Mouse (Mus musculus) midbrain, embryonic 15.5 days (tissue): ENCODE measurements around the gene Ankrd9. TPM values are rescaled to one million over a fixed set of nuclear protein-coding genes. Genes with fewer than 3 reads are reported as not detected.

ENCODE experiments used
- ATAC-seq: fragments of 200-750 bp; cut with Nextera tagmentation; replicated peaks from 2 replicates; pipeline ENCODE4 v1.8.0; 2017; ENCODE audit warnings: moderate TSS enrichment
- H3K27ac ChIP-seq: fragments of 300-500 bp; sonication (generic); 2 replicates; pipeline ENCODE4 v1.5.1; 2015; ENCODE audit warnings: mild to moderate bottlenecking, inconsistent platforms
- H3K27me3 ChIP-seq: fragments of 300-500 bp; sonication (generic); replicated peaks from 2 replicates; pipeline ENCODE4 v1.6.1; 2015; ENCODE audit warnings: inconsistent platforms
- H3K36me3 ChIP-seq: fragments of 300-500 bp; sonication (generic); replicated peaks from 2 replicates; pipeline ENCODE4 v1.6.1; 2015; ENCODE audit warnings: inconsistent platforms
- H3K4me1 ChIP-seq: fragments of 300-500 bp; sonication (generic); 2 replicates; pipeline ENCODE4 v1.6.1; 2015; ENCODE audit warnings: inconsistent platforms
- H3K4me2 ChIP-seq: fragments of 300-500 bp; sonication (generic); 2 replicates; pipeline ENCODE4 v1.6.1; 2015; ENCODE audit warnings: inconsistent platforms, mild to moderate bottlenecking, moderate library complexity
- H3K4me3 ChIP-seq: fragments of 300-500 bp; sonication (generic); 2 replicates; pipeline ENCODE4 v1.5.1; 2015; ENCODE audit warnings: mild to moderate bottlenecking, inconsistent platforms
- H3K9ac ChIP-seq: fragments of 300-500 bp; sonication (generic); 2 replicates; pipeline ENCODE4 v1.6.1; 2015; ENCODE audit warnings: mild to moderate bottlenecking, inconsistent platforms
- H3K9me3 ChIP-seq: fragments of 300-500 bp; sonication (generic); 2 replicates; pipeline ENCODE4 v1.6.1; 2016; ENCODE audit warnings: inconsistent platforms
- WGBS: fragments of 180-500 bp; shearing (Covaris S2); methylation state at CpG from one replicate; pipeline ENCODE4 v1.1.7; 2015; ENCODE audit warnings: mixed read lengths; 5-methylcytosine and 5-hydroxymethylcytosine counted together
- polyA plus RNA-seq: library from polyadenylated mRNA; unstranded; fragments of >200 nt; fragmentation: Nextera tagmentation; extraction: Ambion mirVana; gene quantifications from 2 replicates; pipeline ENCODE4 v1.2.1, GENCODE M21; 2015

The Ankrd9 gene
- polyA plus RNA-seq, 1 experiment from 2014 or later, result 8.3 TPM

- Histone ChIP-seq H3K9ac (no peak overlapping the region), H3K36me3 (peaks cover 15% of the 10 kb centered on the region; the same call in 1 of the 2 replicates), H3K4me2 (no peak overlapping the region), H3K4me3 (no peak overlapping the region), H3K4me1 (peaks cover 11% of the 10 kb centered on the region), H3K27me3 (no peaks in the 10 kb centered on the region), H3K9me3 (no peaks in the 10 kb centered on the region), H3K27ac (no peak overlapping the region)
- WGBS, result 93% methylated on average over 7 of the region's 7 CpGs
- ATAC-seq, result no peak
Measured at GRCm38 (mm10) chr12:110974295-110974694, 4.5 kb downstream of the Ankrd9 start.

GRCm38 (mm10) chr12:110973829-110974228 is 5.0 kb downstream of the Ankrd9 start:
- 94% methylated on average over 4 of the region's 4 CpGs for WGBS
- Histone ChIP-seq H3K4me1 (peaks cover 8% of the 10 kb centered on the region), H3K4me3 (no peak overlapping the region), H3K36me3 (peaks cover 20% of the 10 kb centered on the region; the same call in 1 of the 2 replicates), H3K9me3 (no peaks in the 10 kb centered on the region), H3K27ac (no peak overlapping the region), H3K27me3 (no peaks in the 10 kb centered on the region), H3K9ac (no peak overlapping the region), H3K4me2 (no peak overlapping the region)
- ATAC-seq, result no peak

- ATAC-seq, result no peak
- Histone ChIP-seq H3K27me3 (no peaks in the 10 kb centered on the region), H3K4me3 (no peak overlapping the region), H3K27ac (no peak overlapping the region), H3K4me2 (no peak overlapping the region), H3K9me3 (no peaks in the 10 kb centered on the region), H3K4me1 (no peaks in the 10 kb centered on the region), H3K9ac (no peak overlapping the region), H3K36me3 (peaks cover 29% of the 10 kb centered on the region; the same call in 1 of the 2 replicates)
- 92% methylated on average over 5 of the region's 5 CpGs for WGBS
Measured at GRCm38 (mm10) chr12:110971972-110972371, 6.9 kb downstream of the Ankrd9 start.

- no peaks in the 10 kb centered on the region for H3K9me3 ChIP-seq
- H3K9ac ChIP-seq, result no peak overlapping the region
- no peak overlapping the region for H3K4me2 ChIP-seq
- H3K36me3 ChIP-seq, result peaks cover 29% of the 10 kb centered on the region; the same call in 1 of the 2 replicates
- H3K4me1 ChIP-seq, result no peaks in the 10 kb centered on the region
- no peak overlapping the region for H3K4me3 ChIP-seq
- H3K27ac ChIP-seq, result no peak overlapping the region
- 96% methylated on average over 5 of the region's 5 CpGs for WGBS
- no peaks in the 10 kb centered on the region for H3K27me3 ChIP-seq
- ATAC-seq, result no peak
Measured at GRCm38 (mm10) chr12:110970408-110970807, 8.4 kb downstream of the Ankrd9 start.

- Histone ChIP-seq H3K27ac (no peak overlapping the region), H3K9me3 (no peaks in the 10 kb centered on the region), H3K9ac (no peak overlapping the region), H3K4me3 (no peak overlapping the region), H3K4me2 (no peak overlapping the region), H3K36me3 (peaks cover 29% of the 10 kb centered on the region; the same call in 1 of the 2 replicates), H3K4me1 (no peaks in the 10 kb centered on the region), H3K27me3 (no peaks in the 10 kb centered on the region)
- ATAC-seq, result no peak
- 94% methylated on average over 2 of the region's 2 CpGs for WGBS
Measured at GRCm38 (mm10) chr12:110967146-110967545, 11.7 kb downstream of the Ankrd9 start.

- 86% methylated on average over 4 of the region's 4 CpGs for WGBS
- H3K9me3 ChIP-seq, result no peaks in the 10 kb centered on the region
- H3K4me3 ChIP-seq, result no peak overlapping the region
- peaks cover 27% of the 10 kb centered on the region; the same call in 1 of the 2 replicates for H3K36me3 ChIP-seq
- H3K4me2 ChIP-seq, result no peak overlapping the region
- H3K9ac ChIP-seq, result no peak overlapping the region
- no peak for ATAC-seq
- H3K27me3 ChIP-seq, result no peaks in the 10 kb centered on the region
- no peak overlapping the region for H3K27ac ChIP-seq
- no peaks in the 10 kb centered on the region for H3K4me1 ChIP-seq
Measured at GRCm38 (mm10) chr12:110966079-110966478, 12.8 kb downstream of the Ankrd9 start.

GRCm38 (mm10) chr12:110965500-110965899 is 13.3 kb downstream of the Ankrd9 start:
- Histone ChIP-seq H3K4me2 (no peak overlapping the region), H3K4me3 (no peak overlapping the region), H3K9ac (no peak overlapping the region), H3K4me1 (no peaks in the 10 kb centered on the region), H3K36me3 (peaks cover 21% of the 10 kb centered on the region; the same call in 1 of the 2 replicates), H3K27me3 (no peaks in the 10 kb centered on the region), H3K27ac (no peak overlapping the region), H3K9me3 (no peaks in the 10 kb centered on the region)
- 92% methylated on average over 3 of the region's 3 CpGs for whole genome bisulfite sequencing
- no peak for ATAC-seq

GRCm38 (mm10) chr12:110961973-110962372 is 16.9 kb downstream of the Ankrd9 start:
- Histone ChIP-seq H3K4me3 (no peak overlapping the region), H3K4me2 (no peak overlapping the region), H3K27me3 (no peaks in the 10 kb centered on the region), H3K4me1 (no peaks in the 10 kb centered on the region), H3K9me3 (no peaks in the 10 kb centered on the region), H3K27ac (no peak overlapping the region), H3K36me3 (no peaks in the 10 kb centered on the region), H3K9ac (no peak overlapping the region)
- no peak for ATAC-seq
- 83% methylated on average over 2 of the region's 2 CpGs for WGBS

GRCm38 (mm10) chr12:110954351-110954991 is 24.4 kb downstream of the Ankrd9 start:
- H3K9ac ChIP-seq, result no peak overlapping the region
- no peak for ATAC-seq

GRCm38 (mm10) chr12:110953900-110954299 is 24.9 kb downstream of the Ankrd9 start:
- ATAC-seq, result no peak
- H3K27me3 ChIP-seq, result no peaks in the 10 kb centered on the region
- H3K4me2 ChIP-seq, result no peak overlapping the region
- H3K9ac ChIP-seq, result no peak overlapping the region
- 97% methylated on average over 2 of the region's 2 CpGs for whole genome bisulfite sequencing
- no peak overlapping the region for H3K27ac ChIP-seq
- peaks cover 14% of the 10 kb centered on the region; the same call in 1 of the 2 replicates for H3K36me3 ChIP-seq
- H3K4me1 ChIP-seq, result no peaks in the 10 kb centered on the region
- no peak overlapping the region for H3K4me3 ChIP-seq
- H3K9me3 ChIP-seq, result no peaks in the 10 kb centered on the region

More at GRCm38 (mm10) chr12:110954351-110954991, 24.4 kb downstream of the Ankrd9 start:
- Histone ChIP-seq H3K36me3 (peaks cover 10% of the 10 kb centered on the region; the same call in 1 of the 2 replicates), H3K4me3 (no peak overlapping the region), H3K4me1 (no peaks in the 10 kb centered on the region), H3K27ac (no peak overlapping the region), H3K9me3 (no peaks in the 10 kb centered on the region), H3K27me3 (no peaks in the 10 kb centered on the region), H3K4me2 (no peak overlapping the region)
- WGBS, result 90% methylated on average over 4 of the region's 4 CpGs

- no peaks in the 10 kb centered on the region for H3K27me3 ChIP-seq
- no peaks in the 10 kb centered on the region for H3K9me3 ChIP-seq
- WGBS, result 92% methylated on average over 3 of the region's 3 CpGs
- peaks cover 17% of the 10 kb centered on the region; the same call in 1 of the 2 replicates for H3K36me3 ChIP-seq
- H3K9ac ChIP-seq, result no peak overlapping the region
- no peak for ATAC-seq
- no peak overlapping the region for H3K27ac ChIP-seq
- H3K4me2 ChIP-seq, result no peak overlapping the region
- no peak overlapping the region for H3K4me3 ChIP-seq
- no peaks in the 10 kb centered on the region for H3K4me1 ChIP-seq
Measured at GRCm38 (mm10) chr12:110953443-110953842, 25.4 kb downstream of the Ankrd9 start.

- no peaks in the 10 kb centered on the region for H3K9me3 ChIP-seq
- H3K27ac ChIP-seq, result no peak overlapping the region
- ATAC-seq, result no peak
- no peaks in the 10 kb centered on the region for H3K4me1 ChIP-seq
- peaks cover 22% of the 10 kb centered on the region; the same call in 1 of the 2 replicates for H3K36me3 ChIP-seq
- no peaks in the 10 kb centered on the region for H3K27me3 ChIP-seq
- no peak overlapping the region for H3K9ac ChIP-seq
- WGBS, result 85% methylated on average over 6 of the region's 6 CpGs
- H3K4me3 ChIP-seq, result no peak overlapping the region
- no peak overlapping the region for H3K4me2 ChIP-seq
Measured at GRCm38 (mm10) chr12:110952628-110953385, 26.0 kb downstream of the Ankrd9 start.
